Mouse (Mus musculus) thymus, postnatal 10 days (tissue): Measurements from ENCODE around the gene Lmln.
"Not testable (repeated sequence)": the region's sequence is repeated elsewhere in the genome, so short reads cannot be mapped to it uniquely, and the experiment has no call there.

Experiments
- DNase-seq, 2 experiments: peaks; one replicate each; pipeline ENCODE4 v3.0.0; 2021; ENCODE audit warnings: low spot score in 2 of 2

Gene Lmln

DNA sequence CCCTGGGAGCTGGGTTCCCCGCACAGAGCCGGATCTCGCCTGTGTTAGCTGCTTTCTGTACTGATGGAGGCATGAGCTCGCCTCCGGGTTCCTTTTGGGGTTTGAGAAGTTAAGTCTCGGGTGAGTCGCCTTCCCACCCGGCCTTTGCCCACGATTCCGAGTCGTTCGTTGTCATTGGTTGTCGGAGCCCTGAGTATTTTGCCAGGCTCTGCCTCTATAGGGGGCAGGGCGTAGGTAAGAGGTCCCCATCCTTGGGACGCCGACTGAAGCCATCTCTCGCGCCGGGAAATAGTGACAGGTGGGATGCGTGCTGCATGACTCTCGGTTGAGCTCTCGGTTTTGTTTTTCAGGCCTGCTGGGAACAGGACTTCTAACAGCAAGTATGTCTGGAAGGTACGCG is 5.5 kb upstream of the Lmln start:
- DNase-seq, result peak in 1 of 2 experiments; percentile 21

DNA sequence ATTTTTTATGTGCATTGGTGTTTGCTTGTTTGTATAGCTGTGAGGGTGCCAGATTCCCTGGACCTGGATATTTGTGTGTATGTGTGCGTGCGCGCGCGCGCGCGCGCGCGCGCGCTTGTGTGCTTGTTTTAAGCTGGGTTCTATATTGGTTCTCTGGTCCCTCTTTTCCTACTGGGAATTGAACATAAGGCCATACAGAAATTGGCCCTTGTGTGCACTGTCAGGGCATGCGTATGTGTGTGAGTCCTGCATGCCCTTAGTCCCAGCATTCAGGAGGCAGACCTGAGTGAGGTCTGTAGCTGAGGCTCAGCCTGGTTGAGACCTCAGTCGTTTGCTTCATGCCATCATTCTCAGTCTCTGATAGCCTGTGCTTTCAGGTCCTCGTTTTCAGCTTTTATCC is 4.3 kb upstream of the Lmln start:
- no peak for DNase-seq

- DNase-seq, result not testable (repeated sequence)
Observed at GRCm38 (mm10) chr16:33058656-33059055, 3.7 kb upstream of the Lmln start.

- DNase-seq, result no peak
Observed at GRCm38 (mm10) chr16:33059471-33059870, 2.9 kb upstream of the Lmln start.

- DNase-seq, result no peak
Observed at GRCm38 (mm10) chr16:33060926-33061325, 1.4 kb upstream of the Lmln start.

GRCm38 (mm10) chr16:33061400-33061799 is 921 bp upstream of the Lmln start:
- no peak for DNase-seq

- DNase-seq, result peak; percentile 23
Observed at GRCm38 (mm10) chr16:33062682-33063131, 386 bp downstream of the Lmln start.

GRCm38 (mm10) chr16:33063267-33063666 is 946 bp downstream of the Lmln start:
- no peak for DNase-seq

GRCm38 (mm10) chr16:33064636-33065035 is 2.3 kb downstream of the Lmln start:
- DNase-seq, result no peak

- DNase-seq, result no peak
Observed at GRCm38 (mm10) chr16:33070928-33071327, 8.6 kb downstream of the Lmln start.

- no peak for DNase-seq
Observed at GRCm38 (mm10) chr16:33072871-33073557, 10.7 kb downstream of the Lmln start.

GRCm38 (mm10) chr16:33074967-33075366 is 12.6 kb downstream of the Lmln start:
- DNase-seq, result no peak

DNA sequence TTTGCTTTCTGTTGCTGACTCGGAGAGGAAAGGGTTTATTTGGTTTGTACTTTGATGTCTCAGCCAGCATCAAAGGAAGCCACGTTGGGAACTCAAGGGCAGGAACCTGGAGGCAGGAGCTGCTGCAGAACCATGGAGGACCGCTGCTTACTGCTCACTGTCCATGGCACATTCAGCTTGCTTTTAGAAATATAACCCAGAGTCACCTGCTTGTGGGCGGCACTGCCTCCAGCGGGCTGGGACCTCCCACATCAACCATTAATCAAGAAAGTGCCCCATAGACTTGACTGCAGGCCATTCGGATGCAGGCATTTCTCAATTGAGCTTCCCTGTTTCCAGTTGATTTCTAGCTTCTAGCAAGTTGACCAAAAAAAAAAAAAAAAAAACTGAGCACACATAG is 13.8 kb downstream of the Lmln start:
- no peak for DNase-seq

GRCm38 (mm10) chr16:33077069-33077627 is 14.8 kb downstream of the Lmln start:
- DNase-seq, result no peak

DNA sequence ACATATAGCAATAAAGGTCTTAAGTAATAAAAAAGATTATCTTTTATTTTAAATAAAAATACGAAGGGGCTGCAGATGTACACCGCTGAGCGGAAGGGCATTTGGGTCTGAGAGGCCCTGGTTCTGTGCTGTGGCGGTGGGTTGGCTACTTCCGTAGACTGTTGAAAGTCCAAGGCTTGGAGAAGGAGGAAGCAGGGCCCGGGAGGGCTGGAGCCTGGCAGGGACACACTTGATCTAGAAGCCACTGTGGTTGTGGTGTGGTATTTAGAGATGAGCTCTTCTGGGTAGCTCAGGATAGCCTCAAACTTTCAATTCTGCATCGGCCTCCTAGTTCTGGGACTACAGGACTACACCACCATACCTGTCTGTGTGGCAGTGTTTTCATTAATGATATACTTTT is 17.7 kb downstream of the Lmln start:
- DNase-seq, result no peak

- DNase-seq, result no peak
Observed at GRCm38 (mm10) chr16:33082951-33083350, 20.6 kb downstream of the Lmln start.

GRCm38 (mm10) chr16:33083996-33084395 is 21.7 kb downstream of the Lmln start:
- no peak for DNase-seq

GRCm38 (mm10) chr16:33085666-33086065 is 23.3 kb downstream of the Lmln start:
- DNase-seq, result no peak

GRCm38 (mm10) chr16:33113726-33114125 is 51.4 kb downstream of the Lmln start:
- DNase-seq, result no peak

DNA sequence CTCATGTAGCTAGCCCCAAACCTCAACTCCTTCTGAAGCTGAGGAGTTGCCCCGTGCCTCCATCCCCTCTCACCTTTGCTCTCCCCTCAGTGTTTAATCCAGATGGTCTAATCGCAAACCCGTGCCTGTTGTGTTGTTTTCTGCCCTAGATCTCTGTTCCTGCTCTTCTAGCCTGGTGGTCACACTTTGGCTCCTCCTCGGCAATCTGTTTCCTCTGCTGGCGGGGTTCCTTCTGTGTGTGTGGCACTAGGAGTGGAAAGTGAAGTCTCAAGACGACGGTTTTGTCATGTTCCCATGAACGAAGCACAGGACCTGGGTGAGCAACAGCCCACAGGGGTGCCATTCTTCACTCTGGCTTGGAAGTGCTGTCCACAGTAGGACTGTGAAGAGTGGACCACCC is 61.1 kb downstream of the Lmln start:
- no peak for DNase-seq

DNA sequence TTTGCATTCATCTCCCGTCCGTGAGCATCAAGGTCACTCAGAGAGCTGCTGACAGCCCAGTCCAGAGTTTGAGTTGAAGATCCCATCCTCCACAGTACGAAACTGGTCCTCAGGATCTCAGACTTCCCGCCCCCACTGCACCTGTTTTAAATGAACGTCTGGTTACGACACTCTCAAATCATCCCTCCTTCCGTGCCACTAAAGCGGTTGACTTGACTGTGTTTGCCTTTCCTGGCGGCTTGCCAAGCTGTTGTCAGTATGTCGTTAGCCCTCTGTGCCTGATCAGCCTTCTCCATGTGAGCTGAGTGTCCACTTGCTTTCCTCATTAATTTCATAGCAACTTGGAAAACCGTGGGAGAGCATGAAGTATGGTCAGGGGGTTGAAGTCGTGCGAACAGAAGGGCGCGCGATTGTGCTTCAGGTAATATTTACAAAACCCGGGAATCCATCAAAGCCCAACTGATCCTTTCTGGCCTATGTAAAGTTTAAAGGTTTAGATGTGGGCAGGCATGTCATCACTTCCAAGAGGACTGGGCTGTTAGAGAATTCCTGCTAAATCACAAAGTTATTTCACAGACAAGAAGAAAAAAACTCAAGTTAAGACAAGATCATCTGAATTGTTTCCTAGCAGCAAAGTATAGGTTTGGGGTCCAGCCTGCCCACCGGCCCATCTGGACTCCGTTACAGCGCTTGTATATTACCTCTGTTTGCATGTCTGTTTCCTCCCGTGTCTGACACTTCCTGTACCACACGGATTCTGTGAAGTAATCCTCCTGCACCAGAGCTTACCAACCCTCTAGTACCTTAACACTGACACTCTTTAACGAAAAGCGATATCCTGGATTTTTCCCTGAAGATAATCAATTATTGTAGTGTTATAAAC is 61.9 kb downstream of the Lmln start:
- peak in 1 of 2 experiments; percentile 15 for DNase-seq

DNA sequence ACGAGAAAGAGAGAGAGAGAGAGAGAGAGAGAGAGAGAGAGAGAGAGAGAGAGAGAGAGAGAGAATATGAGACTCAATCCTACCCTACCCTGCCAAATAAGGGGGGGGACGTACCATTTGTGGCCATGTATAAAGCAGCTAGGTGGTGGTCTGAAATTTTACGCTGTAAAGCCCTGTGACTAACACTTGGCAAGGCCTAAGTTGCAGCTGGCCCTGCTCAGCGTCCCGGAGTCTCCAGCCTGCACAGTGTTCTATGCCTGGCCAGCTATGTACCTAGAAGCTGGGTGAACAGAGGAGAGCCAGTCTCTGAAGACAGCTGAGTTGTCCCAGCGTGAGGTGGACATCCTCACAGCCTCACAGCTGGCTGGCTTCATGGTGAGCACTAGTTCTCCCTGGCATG is 64.7 kb downstream of the Lmln start:
- no peak for DNase-seq

- no peak for DNase-seq
Observed at GRCm38 (mm10) chr16:33130731-33131130, 68.4 kb downstream of the Lmln start.
